Mouse (Mus musculus) embryonic facial prominence, embryonic 14.5 days (tissue): ENCODE results near the gene Gm34653. TPM values are rescaled to one million over a fixed set of nuclear protein-coding genes. Genes with fewer than 3 reads are reported as not detected.
"Not testable (repeated sequence)": the region's sequence is repeated elsewhere in the genome, so short reads cannot be mapped to it uniquely, and the experiment has no call there.

ENCODE experiments used
- ATAC-seq: fragments of 200-750 bp; cut with Nextera tagmentation; 2 replicates; pipeline ENCODE4 v1.8.0; 2017; ENCODE audit warnings: low read depth, moderate number of reproducible peaks, moderate TSS enrichment
- DNase-seq: peaks from one replicate; pipeline ENCODE4 v3.0.0-alpha.2; 2015; ENCODE audit warnings: low spot score
- H3K27ac ChIP-seq: fragments of 300-500 bp; sonication (generic); replicated peaks from 2 replicates; pipeline ENCODE4 v1.5.1; 2014; ENCODE audit warnings: low read depth, mild to moderate bottlenecking, low read length, moderate library complexity
- H3K27me3 ChIP-seq: fragments of 300-500 bp; sonication (generic); replicated peaks from 2 replicates; pipeline ENCODE4 v1.6.1; 2014; ENCODE audit warnings: low read length; ENCODE audit not compliant: control insufficient read depth, insufficient read depth
- H3K36me3 ChIP-seq: fragments of 300-500 bp; sonication (generic); 2 replicates; pipeline ENCODE4 v1.6.1; 2014; ENCODE audit warnings: low read length, mixed read lengths; ENCODE audit not compliant: control insufficient read depth, insufficient read depth
- H3K4me1 ChIP-seq: fragments of 300-500 bp; sonication (generic); 2 replicates; pipeline ENCODE4 v1.6.1; 2014; ENCODE audit warnings: antibody characterized with exemption, low read length; ENCODE audit not compliant: control insufficient read depth, insufficient read depth
- H3K4me2 ChIP-seq: fragments of 300-500 bp; sonication (generic); 2 replicates; pipeline ENCODE4 v1.6.1; 2014; ENCODE audit warnings: low read depth, mild to moderate bottlenecking, low read length, moderate library complexity, mixed read lengths
- H3K4me3 ChIP-seq: fragments of 300-500 bp; sonication (generic); 2 replicates; pipeline ENCODE4 v1.5.1; 2014; ENCODE audit warnings: low read depth, mild to moderate bottlenecking, low read length
- H3K9ac ChIP-seq: fragments of 300-500 bp; sonication (generic); 2 replicates; pipeline ENCODE4 v1.6.1; 2014; ENCODE audit warnings: low read depth, mild to moderate bottlenecking, low read length, moderate library complexity, mixed read lengths
- H3K9me3 ChIP-seq: fragments of 300-500 bp; sonication (generic); 2 replicates; pipeline ENCODE4 v1.6.1; 2016; ENCODE audit warnings: low read length; ENCODE audit not compliant: control insufficient read depth
- WGBS: fragments of 180-500 bp; shearing (Covaris S2); extraction: QIAGEN DNeasy Blood & Tissue Kit; methylation state at CpG from one replicate; pipeline ENCODE4 v1.1.7; 2014; 5-methylcytosine and 5-hydroxymethylcytosine counted together
- polyA plus RNA-seq: library from polyadenylated mRNA; unstranded; fragments of >200 nt; fragmentation: Nextera tagmentation; extraction: Ambion mirVana; gene quantifications from 2 replicates; pipeline ENCODE4 v1.2.1, GENCODE M21; 2014

The Gm34653 gene
- polyA plus RNA-seq, 1 experiment from 2014 or later: not detected

DNA sequence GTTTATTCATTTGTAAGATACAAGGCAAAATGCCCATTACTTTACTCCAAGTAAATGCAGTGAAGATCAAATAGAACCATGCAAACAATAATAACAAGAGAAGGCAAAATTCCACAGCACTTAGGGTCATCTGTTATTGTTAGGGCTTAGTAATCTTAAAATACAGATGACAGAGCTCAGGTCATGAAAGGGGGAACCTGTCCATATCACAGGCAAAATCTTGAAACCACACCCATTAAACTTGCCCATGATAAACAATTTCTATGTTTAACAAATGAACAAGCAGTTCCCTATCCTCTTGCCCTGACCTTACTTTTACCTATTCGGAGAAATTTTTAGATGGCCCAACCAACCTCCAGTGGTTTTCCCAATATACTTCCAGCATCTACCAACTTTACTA, 23.2 kb upstream of the Gm34653 start:
- no peak overlapping the region for H3K27ac ChIP-seq
- no peak overlapping the region for H3K4me2 ChIP-seq
- H3K4me3 ChIP-seq: no peak overlapping the region
- no peak for DNase-seq
- no peaks in the 10 kb centered on the region for H3K4me1 ChIP-seq
- H3K27me3 ChIP-seq: no peaks in the 10 kb centered on the region
- 96% methylated on average over 1 of the region's 1 CpGs for WGBS
- no peak overlapping the region for H3K9ac ChIP-seq
- H3K9me3 ChIP-seq: no peaks in the 10 kb centered on the region
- peaks cover 71% of the 10 kb centered on the region for H3K36me3 ChIP-seq
- ATAC-seq: no peak

DNA sequence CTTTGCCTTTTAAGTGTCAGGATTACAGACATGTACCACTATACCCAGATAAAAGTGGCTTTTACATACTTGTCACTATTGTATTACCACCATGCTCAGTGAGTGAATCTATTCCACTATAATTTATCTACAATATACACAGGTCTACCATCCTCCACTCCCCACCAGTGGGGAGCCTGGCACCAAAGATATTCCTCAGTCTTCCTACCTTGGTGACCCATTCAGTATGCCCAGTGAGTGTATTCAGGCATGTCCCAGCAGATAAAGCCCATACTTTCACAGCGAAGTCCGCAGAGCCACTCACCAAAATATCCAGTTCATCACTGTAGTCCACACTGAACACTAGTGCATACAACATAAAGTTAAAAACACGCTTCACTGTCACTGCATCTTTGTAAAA, 22.0 kb upstream of the Gm34653 start:
- Histone ChIP-seq H3K4me3 (no peak overlapping the region), H3K27me3 (no peaks in the 10 kb centered on the region), H3K4me2 (no peak overlapping the region), H3K36me3 (peaks cover 73% of the 10 kb centered on the region), H3K9ac (no peak overlapping the region), H3K4me1 (no peaks in the 10 kb centered on the region), H3K9me3 (no peaks in the 10 kb centered on the region), H3K27ac (no peak overlapping the region)
- WGBS: 88% methylated on average over 3 of the region's 3 CpGs
- no peak for ATAC-seq
- no peak for DNase-seq

DNA sequence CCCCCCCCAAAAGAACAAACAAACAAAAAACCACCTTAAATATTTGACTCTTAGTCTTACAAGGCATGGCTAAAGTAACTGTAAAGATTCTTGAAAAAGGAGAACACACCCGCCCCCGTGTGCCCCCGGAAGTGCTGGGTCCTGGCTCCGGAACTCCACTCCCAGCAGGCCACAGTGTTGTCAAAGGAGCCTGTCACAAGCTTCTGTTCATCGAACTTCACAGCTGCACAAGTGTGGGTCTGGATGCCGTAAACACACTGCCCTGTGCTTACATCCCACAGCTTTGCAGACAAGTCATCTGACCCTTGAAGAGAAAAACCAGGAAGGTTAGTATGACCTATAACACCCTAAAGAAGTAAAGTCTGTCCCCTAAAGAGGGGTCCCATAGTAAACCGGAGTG, 20.1 kb upstream of the Gm34653 start:
- Histone ChIP-seq H3K27ac (no peak overlapping the region), H3K4me3 (no peak overlapping the region), H3K4me1 (no peaks in the 10 kb centered on the region), H3K9ac (no peak overlapping the region), H3K27me3 (no peaks in the 10 kb centered on the region), H3K36me3 (peaks cover 78% of the 10 kb centered on the region), H3K9me3 (no peaks in the 10 kb centered on the region), H3K4me2 (no peak overlapping the region)
- WGBS: 82% methylated on average over 7 of the region's 7 CpGs
- no peak for DNase-seq
- ATAC-seq: no peak

DNA sequence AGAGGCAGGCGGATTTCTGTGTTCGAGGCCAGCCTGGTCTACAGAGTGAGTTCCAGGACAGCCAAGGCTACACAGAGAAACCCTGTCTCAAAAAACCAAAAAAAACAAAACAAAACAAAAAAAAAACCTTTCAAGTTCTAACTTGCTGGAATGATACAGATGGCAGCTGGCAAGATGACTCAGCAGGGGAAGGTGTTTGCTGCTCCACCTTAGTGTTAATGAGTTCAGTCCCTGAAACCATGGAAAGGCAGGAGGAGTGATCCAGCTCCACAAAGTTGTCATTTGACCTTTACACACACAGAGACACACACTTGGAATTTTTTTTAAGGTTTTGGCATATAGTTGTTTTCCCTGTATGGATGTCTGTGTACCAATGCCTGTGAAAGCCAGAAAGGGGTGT, 16.9 kb upstream of the Gm34653 start:
- not testable (repeated sequence) for DNase-seq, ATAC-seq
- WGBS: 95% methylated on average over 2 of the region's 2 CpGs

DNA sequence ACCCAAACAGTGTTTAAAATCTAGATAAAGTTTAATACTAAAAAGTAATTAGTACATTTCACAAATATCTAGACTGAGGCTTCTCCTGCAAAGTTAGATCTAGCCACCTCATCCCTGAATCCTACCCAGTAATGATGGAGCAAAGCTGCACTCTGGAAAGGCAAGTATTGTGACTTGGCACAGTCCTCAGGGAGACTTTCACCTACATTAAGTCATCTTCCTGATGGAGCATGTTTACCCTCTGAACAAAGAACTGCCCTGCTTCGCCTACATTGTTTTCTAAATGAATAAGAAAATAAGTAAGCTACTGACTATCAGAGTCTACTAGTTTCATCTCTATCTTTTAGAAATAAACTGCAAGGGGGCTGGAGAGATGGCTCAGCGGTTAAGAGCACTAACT, 14.3 kb upstream of the Gm34653 start:
- ATAC-seq (no peak), DNase-seq (no peak)
- no peak overlapping the region for H3K4me3 ChIP-seq
- H3K4me1 ChIP-seq: no peaks in the 10 kb centered on the region
- H3K27ac ChIP-seq: no peak overlapping the region
- H3K36me3 ChIP-seq: peaks cover 69% of the 10 kb centered on the region
- H3K4me2 ChIP-seq: no peak overlapping the region
- no peaks in the 10 kb centered on the region for H3K9me3 ChIP-seq
- 86% methylated on average over 2 of the region's 2 CpGs for WGBS
- H3K27me3 ChIP-seq: no peaks in the 10 kb centered on the region
- no peak overlapping the region for H3K9ac ChIP-seq

More for the DNA sequence above, 16.9 kb upstream of the Gm34653 start:
- H3K4me3 ChIP-seq, H3K4me2 ChIP-seq, H3K27me3 ChIP-seq, H3K27ac ChIP-seq, H3K9ac ChIP-seq, H3K4me1 ChIP-seq, H3K9me3 ChIP-seq: not testable (repeated sequence)
- H3K36me3 ChIP-seq: peaks cover 72% of the 10 kb centered on the region

DNA sequence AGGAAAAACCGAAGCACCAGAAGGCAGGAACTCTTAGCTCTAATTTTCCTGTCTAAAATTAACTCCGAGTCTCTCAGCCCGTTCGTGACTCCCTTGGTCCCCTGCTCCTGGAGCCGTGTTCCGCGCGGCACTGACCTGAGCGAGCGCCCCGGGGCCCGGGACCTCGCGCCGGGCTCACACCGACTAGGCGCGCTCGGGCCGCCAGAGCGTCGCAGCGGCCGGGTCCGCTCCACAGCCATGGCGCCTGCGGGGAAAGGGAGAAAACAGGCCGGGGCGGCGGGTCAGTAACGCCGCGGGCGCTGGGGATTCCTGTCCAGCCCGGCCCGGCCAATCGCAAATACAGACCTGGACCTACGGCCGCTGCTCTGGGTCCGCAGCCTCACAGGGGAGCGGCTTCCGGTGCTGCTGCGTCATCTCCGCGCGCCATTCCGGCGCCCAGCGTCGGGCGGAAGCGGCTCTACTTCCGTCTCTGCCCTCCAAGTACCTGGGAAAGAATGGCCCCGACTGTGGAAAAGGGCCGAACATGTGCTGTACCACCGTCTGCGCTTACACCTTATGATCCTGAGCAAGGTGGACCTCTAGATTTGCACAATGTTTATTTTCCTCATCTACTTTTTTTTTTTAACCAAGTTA, 6.9 kb upstream of the Gm34653 start, which contains the start of gene Fbxw2:
Fbxw2 (minus strand) TSS at position 485 of the 633 bp plus-strand sequence.
- peak; percentile 95 for DNase-seq
- Histone ChIP-seq H3K9me3 (peaks cover 13% of the 10 kb centered on the region), H3K4me2 (peak within 1 kb of the TSS; percentile 70), H3K36me3 (peaks cover 18% of the 10 kb centered on the region), H3K4me3 (peak within 1 kb of the TSS; percentile 98), H3K9ac (peak within 1 kb of the TSS; percentile 92), H3K27me3 (no peaks in the 10 kb centered on the region), H3K4me1 (peaks cover 10% of the 10 kb centered on the region), H3K27ac (peak within 1 kb of the TSS; percentile 80)
- 0% methylated on average over 42 of the region's 57 CpGs for WGBS
- ATAC-seq: peak; percentile 98

DNA sequence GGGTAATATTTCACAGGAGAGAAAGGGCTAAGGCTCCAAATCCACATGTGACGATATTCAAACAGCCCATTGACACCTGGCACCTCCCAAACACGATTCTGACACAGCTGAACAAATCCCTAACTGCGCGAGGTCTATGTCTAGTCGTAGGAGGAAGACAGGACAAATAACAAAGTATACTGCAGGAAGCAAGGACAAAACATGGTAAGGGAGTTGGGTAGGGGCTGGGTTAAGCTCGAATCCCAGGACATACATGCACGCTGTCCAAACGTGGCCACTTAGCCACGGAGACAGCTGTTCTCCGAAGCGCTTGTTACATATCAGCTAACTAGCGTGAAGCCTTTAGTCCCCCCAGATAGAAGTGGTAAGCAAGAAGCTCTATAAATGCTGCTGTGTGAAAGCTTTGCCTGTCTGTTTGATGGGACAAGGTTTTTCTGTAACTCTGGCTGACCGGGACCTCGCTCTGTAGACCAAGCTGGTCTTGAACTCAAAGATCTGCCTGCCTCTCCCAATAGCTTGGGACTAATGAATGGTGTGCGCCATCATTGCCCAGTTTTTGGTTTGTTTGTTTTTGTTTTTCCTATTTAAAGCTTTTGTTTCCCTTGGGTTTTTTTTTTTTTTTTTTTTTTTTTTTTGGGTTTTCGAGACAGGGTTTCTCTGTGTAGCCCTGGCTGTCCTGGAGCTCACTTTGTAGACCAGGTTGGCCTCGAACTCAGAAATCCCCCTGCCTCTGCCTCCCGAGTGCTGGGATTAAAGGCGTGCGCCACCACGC, 6.2 kb upstream of the Gm34653 start:
- no peaks in the 10 kb centered on the region for H3K27me3 ChIP-seq
- peak overlapping the region; percentile 70 for H3K4me2 ChIP-seq
- peak overlapping the region; percentile 98 for H3K4me3 ChIP-seq
- WGBS: 36% methylated on average over 20 of the region's 21 CpGs
- ATAC-seq: no peak
- peak overlapping the region; percentile 80 for H3K27ac ChIP-seq
- H3K9me3 ChIP-seq: peaks cover 13% of the 10 kb centered on the region
- H3K4me1 ChIP-seq: peaks cover 10% of the 10 kb centered on the region
- 0 out of 2 replicates have a peak, but pooled peaks cover 13% of the 10 kb centered on the region for H3K36me3 ChIP-seq
- no peak for DNase-seq
- peak overlapping the region; percentile 92 for H3K9ac ChIP-seq

DNA sequence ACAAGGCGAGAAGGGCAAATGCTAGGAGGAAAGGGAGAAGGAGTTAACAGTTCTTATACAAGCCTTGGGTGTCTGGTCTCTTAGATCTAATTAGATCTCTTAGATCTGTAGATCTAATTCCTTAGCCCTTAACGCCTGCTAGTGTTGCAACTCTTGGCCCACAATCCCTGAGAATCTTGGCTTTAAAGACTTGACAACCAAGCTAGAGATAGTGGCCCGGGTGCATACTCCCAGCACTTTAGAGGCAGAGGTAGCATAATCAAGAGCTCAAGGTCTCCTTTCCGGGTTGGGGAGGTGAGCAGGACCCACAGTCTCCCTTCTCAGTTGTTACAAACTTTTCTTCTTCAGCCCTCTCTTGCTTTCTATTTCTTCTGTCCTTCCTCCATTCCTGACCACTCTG, 5.2 kb upstream of the Gm34653 start:
- DNase-seq: no peak
- Histone ChIP-seq H3K4me3 (no peak overlapping the region), H3K9me3 (peaks cover 13% of the 10 kb centered on the region), H3K4me2 (no peak overlapping the region), H3K9ac (no peak overlapping the region), H3K4me1 (peaks cover 10% of the 10 kb centered on the region), H3K27me3 (no peaks in the 10 kb centered on the region), H3K36me3 (0 out of 2 replicates have a peak, but pooled peaks cover 3% of the 10 kb centered on the region), H3K27ac (no peak overlapping the region)
- ATAC-seq: no peak
- 79% methylated on average over 4 of the region's 4 CpGs for WGBS
